Mouse (Mus musculus): ENCODE results near the gene Actc1.

GRCm38 (mm10) chr2:114059608-114060007, 6.3 kb upstream of the Actc1 start:
- TF ChIP-seq CTCF (conservative IDR thresholded peaks at IDR 0.05; ENCODE audit: low read length), result no peak
- TF ChIP-seq NANOG (IDR thresholded peaks at IDR 0.05; ENCODE audit: borderline replicate concordance, low read length), result no peak

All from E14TG2a.4 (cell line).